Mouse (Mus musculus) activated CD4-positive, CD25-positive, alpha-beta regulatory T cell (primary cell): ENCODE data around the gene Tubg2. TPM values are rescaled to one million over a fixed set of nuclear protein-coding genes. Genes with fewer than 3 reads are reported as not detected.

Experiments used
- polyA plus RNA-seq, 2 experiments: library from polyadenylated mRNA; unstranded; fragments of 100-300 nt; shearing (Covaris generic); gene quantifications; one replicate each; pipeline ENCODE4 v1.2.1; 2017

The Tubg2 gene
- 1 to 10 TPM in 1 of 2 experiments, under 1 TPM in 1; 0.48 to 2.5 TPM for polyA plus RNA-seq

GRCm38 (mm10) chr11:101155728-101156371 is at the start of gene Tubg2:
TSS of gene Tubg2 (plus strand) at chr11:101155907.

GRCm38 (mm10) chr11:101119761-101120544 is 35.8 kb upstream of the Tubg2 start, which contains the start of the genes Retreg3 and Tubg1:
TSS of gene Retreg3 (minus strand) at chr11:101119893.
TSS of gene Tubg1 (plus strand) at chr11:101119938.

GRCm38 (mm10) chr11:101170354-101170810 is 14.7 kb downstream of the Tubg2 start, which contains the start of gene Cntnap1:
TSS of gene Cntnap1 (plus strand) at chr11:101170523.

GRCm38 (mm10) chr11:101170811-101171610 is 15.3 kb downstream of the Tubg2 start, which contains the start of gene Plekhh3:
TSS of gene Plekhh3 (minus strand) at chr11:101171351.

GRCm38 (mm10) chr11:101174851-101175628 is 19.3 kb downstream of the Tubg2 start, which contains the start of gene Ccr10:
TSS of gene Ccr10 (minus strand) at chr11:101175443.

Other genes with a start within 250 kb of the Tubg2 start
- gene Stat3, start 216.4 kb upstream of the Tubg2 start, polyA plus RNA-seq, result 100 to 1,000 TPM; 167 to 244 TPM
- not detected for gene Cavin1, start 185.0 kb upstream of the Tubg2 start, polyA plus RNA-seq
- 10 to 100 TPM in 1 of 2 experiments, 1 to 10 TPM in 1; 6.1 to 13.6 TPM for gene Atp6v0a1, start 146.5 kb upstream of the Tubg2 start, polyA plus RNA-seq
- gene Naglu, start 85.9 kb upstream of the Tubg2 start, polyA plus RNA-seq, result 10 to 100 TPM; 18.9 to 25.9 TPM
- gene Hsd17b1, start 77.5 kb upstream of the Tubg2 start, polyA plus RNA-seq, result under 1 TPM in 1 of 2 experiments, not detected in 1; 0.52 TPM
- gene Coasy, start 73.3 kb upstream of the Tubg2 start, polyA plus RNA-seq, result 10 to 100 TPM; 32.3 to 36.4 TPM
- 10 to 100 TPM; 90.2 to 93.1 TPM for gene Mlx, start 68.6 kb upstream of the Tubg2 start, polyA plus RNA-seq
- 1 to 10 TPM; 7.1 to 8.4 TPM for gene Psmc3ip, start 60.5 kb upstream of the Tubg2 start, polyA plus RNA-seq
- gene Retreg3, start 36.0 kb upstream of the Tubg2 start, polyA plus RNA-seq, result 10 to 100 TPM; 61.6 to 75.9 TPM
- gene Tubg1, start 36.0 kb upstream of the Tubg2 start, polyA plus RNA-seq, result 10 to 100 TPM; 31.0 to 43.3 TPM
- gene Cntnap1, start 14.6 kb downstream of the Tubg2 start, polyA plus RNA-seq, result under 1 TPM; 0.17 to 0.28 TPM
- gene Plekhh3, start 15.4 kb downstream of the Tubg2 start, polyA plus RNA-seq, result 1 to 10 TPM in 1 of 2 experiments, under 1 TPM in 1; 0.61 to 1.3 TPM
- 10 to 100 TPM in 1 of 2 experiments, under 1 TPM in 1; 0.92 to 15.6 TPM for gene Ccr10, start 19.5 kb downstream of the Tubg2 start, polyA plus RNA-seq
- gene Ezh1, start 70.6 kb downstream of the Tubg2 start, polyA plus RNA-seq, result 10 to 100 TPM; 43.0 to 68.3 TPM
- gene Ramp2, start 90.1 kb downstream of the Tubg2 start, polyA plus RNA-seq, result under 1 TPM; 0.41 to 0.55 TPM
- 100 to 1,000 TPM; 156 to 177 TPM for gene Vps25, start 97.8 kb downstream of the Tubg2 start, polyA plus RNA-seq
- 1 to 10 TPM; 1.3 to 5.1 TPM for gene Wnk4, start 104.7 kb downstream of the Tubg2 start, polyA plus RNA-seq
- 1 to 10 TPM in 1 of 2 experiments, under 1 TPM in 1; 0.41 to 1.2 TPM for gene Cntd1, start 123.1 kb downstream of the Tubg2 start, polyA plus RNA-seq
- 100 to 1,000 TPM; 101 to 118 TPM for gene Coa3, start 123.2 kb downstream of the Tubg2 start, polyA plus RNA-seq
- gene Becn1, start 146.4 kb downstream of the Tubg2 start, polyA plus RNA-seq, result 100 to 1,000 TPM; 223 to 228 TPM
- gene Psme3, start 160.3 kb downstream of the Tubg2 start, polyA plus RNA-seq, result 100 to 1,000 TPM; 157 to 201 TPM
- 1 to 10 TPM; 1.8 to 2.4 TPM for gene Aoc2, start 169.2 kb downstream of the Tubg2 start, polyA plus RNA-seq
- not detected for gene Aoc3, start 174.7 kb downstream of the Tubg2 start, polyA plus RNA-seq
- not detected for gene G6pc, start 211.7 kb downstream of the Tubg2 start, polyA plus RNA-seq